Mouse (Mus musculus): ENCODE measurements around the gene Dock9. TPM values are rescaled to one million over a fixed set of nuclear protein-coding genes. Genes with fewer than 3 reads are reported as not detected.

Dock9 gene
- polyA plus RNA-seq, 1 experiment, result 5.2 TPM

DNA sequence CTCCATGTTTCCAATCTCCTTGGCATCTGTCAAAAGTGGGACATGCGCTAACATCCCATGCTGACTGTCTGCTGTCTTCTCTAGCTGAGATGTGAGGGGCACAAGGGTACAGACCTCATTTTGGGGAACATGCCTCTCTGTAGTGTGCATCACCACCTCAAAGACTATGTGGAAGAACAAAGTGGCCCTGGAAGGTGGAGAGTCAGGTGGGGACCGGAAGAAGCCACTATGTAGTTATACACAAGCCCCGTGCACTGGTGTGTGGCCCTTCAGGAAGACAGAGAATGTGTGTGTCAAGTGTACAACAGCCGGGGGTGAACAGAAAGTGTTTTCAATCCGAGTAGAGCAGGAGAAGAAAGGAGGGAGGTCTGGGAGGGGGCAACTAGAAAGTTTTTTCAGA is 245.1 kb downstream of the Dock9 start:
- Histone ChIP-seq H3K27ac (ENCODE audit: control insufficient read depth, insufficient read depth, low read depth, low read length, poor library complexity) (no peak overlapping the region), H3K4me3 (replicated peaks; ENCODE audit: control insufficient read depth, low read depth, low read length) (no peak overlapping the region), H3K4me1 (ENCODE audit: control insufficient read depth, insufficient read depth, low read length) (no peaks in the 10 kb centered on the region)
- WGBS, result 82% methylated on average over 5 of the region's 5 CpGs
- TF ChIP-seq POLR2A (IDR thresholded peaks at IDR 0.05; ENCODE audit: borderline replicate concordance, control insufficient read depth, low read depth, low read length), result no peak
- TF ChIP-seq CTCF (IDR thresholded peaks at IDR 0.05; ENCODE audit: control insufficient read depth, insufficient read depth, low read length), result no peak

DNA sequence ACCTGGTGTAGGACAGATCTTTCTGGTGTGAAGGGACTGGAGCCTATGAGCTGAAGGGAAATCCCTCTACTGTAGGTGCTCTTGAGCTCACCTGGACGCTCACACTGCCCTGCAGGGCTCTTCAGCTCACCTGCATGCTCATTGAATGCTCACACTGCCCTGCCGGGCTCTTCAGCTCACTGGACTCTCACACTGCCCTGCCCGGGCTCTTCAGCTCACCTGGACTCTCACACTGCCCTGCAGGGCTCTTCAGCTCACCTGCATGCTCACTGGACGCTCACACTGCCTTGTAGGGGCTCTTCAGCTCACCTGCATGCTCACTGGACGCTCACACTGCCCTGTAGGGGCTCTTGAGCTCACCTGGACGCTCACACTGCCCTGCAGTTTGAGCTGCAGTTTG is 247.8 kb downstream of the Dock9 start:
- no peak overlapping the region for H3K27ac ChIP-seq (ENCODE audit: control insufficient read depth, insufficient read depth, low read depth, low read length, poor library complexity)
- no peaks in the 10 kb centered on the region for H3K4me1 ChIP-seq (ENCODE audit: control insufficient read depth, insufficient read depth, low read length)
- no peak overlapping the region for H3K4me3 ChIP-seq (replicated peaks; ENCODE audit: control insufficient read depth, low read depth, low read length)
- 79% methylated on average over 6 of the region's 6 CpGs for WGBS
- no peak for TF ChIP-seq CTCF (IDR thresholded peaks at IDR 0.05; ENCODE audit: control insufficient read depth, insufficient read depth, low read length)
- TF ChIP-seq POLR2A (IDR thresholded peaks at IDR 0.05; ENCODE audit: borderline replicate concordance, control insufficient read depth, low read depth, low read length), result no peak

DNA sequence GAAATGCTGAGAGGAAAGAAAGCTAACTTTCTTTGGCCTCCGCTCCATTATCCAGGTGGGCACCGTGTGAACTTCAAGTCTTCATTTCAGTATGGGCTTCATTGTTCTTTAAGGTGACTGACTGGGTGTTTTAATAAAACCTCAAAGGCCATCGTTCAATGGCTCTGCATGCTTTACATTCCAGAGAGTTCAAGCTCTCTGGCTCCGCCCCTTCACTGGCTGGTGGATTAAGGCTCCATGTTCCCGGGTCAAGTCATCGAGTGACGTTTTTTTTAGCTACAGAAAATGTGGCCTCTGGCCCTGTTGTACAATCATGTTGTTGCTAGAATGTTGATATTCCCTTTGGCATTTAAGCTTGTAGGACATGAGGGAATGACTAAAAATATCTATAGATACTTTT is 249.9 kb downstream of the Dock9 start:
- no peak overlapping the region for H3K4me3 ChIP-seq (replicated peaks; ENCODE audit: control insufficient read depth, low read depth, low read length)
- no peak overlapping the region for H3K27ac ChIP-seq (ENCODE audit: control insufficient read depth, insufficient read depth, low read depth, low read length, poor library complexity)
- H3K4me1 ChIP-seq (ENCODE audit: control insufficient read depth, insufficient read depth, low read length), result no peaks in the 10 kb centered on the region
- TF ChIP-seq POLR2A (IDR thresholded peaks at IDR 0.05; ENCODE audit: borderline replicate concordance, control insufficient read depth, low read depth, low read length) (no peak), CTCF (IDR thresholded peaks at IDR 0.05; ENCODE audit: control insufficient read depth, insufficient read depth, low read length) (no peak)
- 85% methylated on average over 7 of the region's 7 CpGs for WGBS

DNA sequence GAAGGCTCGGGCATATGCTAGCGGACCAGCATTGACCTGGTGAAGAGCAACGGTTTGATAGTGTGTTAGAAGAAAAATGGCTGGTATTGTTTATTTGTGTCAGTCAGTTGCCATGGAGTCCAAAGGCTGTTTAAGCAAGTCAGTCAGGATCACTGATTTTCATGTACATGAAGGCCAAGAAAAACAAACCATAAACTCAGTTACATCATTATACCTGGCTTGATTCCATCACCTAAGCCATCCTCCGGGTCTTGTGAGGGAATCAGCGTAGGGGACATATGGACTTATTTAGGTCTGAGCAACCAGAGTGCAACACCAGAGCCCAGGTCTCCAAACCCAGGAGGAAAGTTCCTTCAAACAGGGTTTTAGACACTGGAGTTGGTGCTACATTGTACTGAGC is 251.0 kb downstream of the Dock9 start:
- 85% methylated on average over 5 of the region's 5 CpGs for WGBS
- no peak overlapping the region for H3K4me3 ChIP-seq (replicated peaks; ENCODE audit: control insufficient read depth, low read depth, low read length)
- TF ChIP-seq CTCF (IDR thresholded peaks at IDR 0.05; ENCODE audit: control insufficient read depth, insufficient read depth, low read length) (no peak), POLR2A (IDR thresholded peaks at IDR 0.05; ENCODE audit: borderline replicate concordance, control insufficient read depth, low read depth, low read length) (no peak)
- no peaks in the 10 kb centered on the region for H3K4me1 ChIP-seq (ENCODE audit: control insufficient read depth, insufficient read depth, low read length)
- no peak overlapping the region for H3K27ac ChIP-seq (ENCODE audit: control insufficient read depth, insufficient read depth, low read depth, low read length, poor library complexity)

DNA sequence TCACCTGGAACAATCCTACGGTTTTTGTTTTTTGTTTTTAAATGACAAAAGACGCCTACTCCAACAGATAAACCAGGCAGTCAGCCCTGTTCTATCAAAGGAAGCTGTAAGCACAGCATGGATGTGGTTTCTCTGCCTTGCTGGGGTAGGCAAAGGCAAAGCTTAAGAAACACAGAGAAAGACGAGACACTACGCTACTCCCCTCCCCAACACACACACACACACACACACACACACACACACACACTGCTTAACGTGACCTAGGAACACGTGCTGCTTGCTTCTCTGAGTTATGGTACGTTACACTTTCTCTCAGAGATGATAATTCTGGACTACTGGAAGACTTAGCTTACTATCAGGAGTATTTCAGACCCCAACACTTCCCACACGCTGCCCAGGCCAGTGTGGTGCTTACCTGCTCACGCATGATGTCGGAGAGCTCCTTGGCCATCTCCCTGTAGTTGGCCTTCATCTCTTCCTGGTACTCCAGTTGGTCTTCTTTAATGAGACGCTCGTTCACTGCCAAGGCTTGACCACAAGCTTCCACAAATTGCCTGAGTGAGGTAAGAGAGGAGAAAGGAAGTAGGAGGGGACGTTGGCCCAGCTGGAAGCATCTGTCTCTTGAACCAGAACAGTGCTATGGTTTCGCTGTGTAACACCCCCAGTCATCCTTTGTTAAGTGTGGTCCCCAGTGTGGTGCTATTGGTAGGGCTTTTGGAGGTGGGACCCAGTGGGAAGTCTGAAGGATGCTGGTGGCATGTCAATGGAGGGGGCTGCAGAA is 251.9 kb downstream of the Dock9 start:
- WGBS, result 65% methylated on average over 14 of the region's 14 CpGs
- no peak for TF ChIP-seq CTCF (IDR thresholded peaks at IDR 0.05; ENCODE audit: control insufficient read depth, insufficient read depth, low read length)
- TF ChIP-seq POLR2A (IDR thresholded peaks at IDR 0.05; ENCODE audit: borderline replicate concordance, control insufficient read depth, low read depth, low read length), result no peak

DNA sequence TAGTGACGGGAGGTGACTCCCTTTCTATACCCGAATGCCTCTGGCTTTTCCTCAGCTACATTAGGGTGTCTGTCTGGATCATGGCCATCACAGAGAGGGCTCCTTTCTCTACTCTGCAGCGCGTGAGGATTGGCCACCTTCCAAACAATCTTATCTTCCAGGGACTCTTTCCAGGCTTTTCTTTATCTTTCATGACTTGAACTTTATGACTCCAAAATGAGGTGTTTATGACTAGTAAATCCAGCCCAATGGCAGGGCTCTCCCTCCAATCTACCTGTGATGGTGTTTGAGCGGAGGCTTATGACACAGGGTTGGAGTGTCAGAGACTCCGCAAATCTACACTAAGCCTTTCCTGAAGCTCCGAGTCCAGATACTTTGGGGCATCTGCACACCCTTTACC is 256.4 kb downstream of the Dock9 start:
- Histone ChIP-seq H3K4me3 (replicated peaks; ENCODE audit: control insufficient read depth, low read depth, low read length) (no peak overlapping the region), H3K27ac (ENCODE audit: control insufficient read depth, insufficient read depth, low read depth, low read length, poor library complexity) (no peak overlapping the region), H3K4me1 (ENCODE audit: control insufficient read depth, insufficient read depth, low read length) (no peaks in the 10 kb centered on the region)
- TF ChIP-seq POLR2A (IDR thresholded peaks at IDR 0.05; ENCODE audit: borderline replicate concordance, control insufficient read depth, low read depth, low read length), result no peak
- TF ChIP-seq CTCF (IDR thresholded peaks at IDR 0.05; ENCODE audit: control insufficient read depth, insufficient read depth, low read length), result no peak
- 78% methylated on average over 7 of the region's 7 CpGs for WGBS

More for the DNA sequence above, 251.9 kb downstream of the Dock9 start:
- no peak overlapping the region for H3K27ac ChIP-seq (ENCODE audit: control insufficient read depth, insufficient read depth, low read depth, low read length, poor library complexity)
- no peak overlapping the region for H3K4me3 ChIP-seq (replicated peaks; ENCODE audit: control insufficient read depth, low read depth, low read length)
- no peaks in the 10 kb centered on the region for H3K4me1 ChIP-seq (ENCODE audit: control insufficient read depth, insufficient read depth, low read length)

DNA sequence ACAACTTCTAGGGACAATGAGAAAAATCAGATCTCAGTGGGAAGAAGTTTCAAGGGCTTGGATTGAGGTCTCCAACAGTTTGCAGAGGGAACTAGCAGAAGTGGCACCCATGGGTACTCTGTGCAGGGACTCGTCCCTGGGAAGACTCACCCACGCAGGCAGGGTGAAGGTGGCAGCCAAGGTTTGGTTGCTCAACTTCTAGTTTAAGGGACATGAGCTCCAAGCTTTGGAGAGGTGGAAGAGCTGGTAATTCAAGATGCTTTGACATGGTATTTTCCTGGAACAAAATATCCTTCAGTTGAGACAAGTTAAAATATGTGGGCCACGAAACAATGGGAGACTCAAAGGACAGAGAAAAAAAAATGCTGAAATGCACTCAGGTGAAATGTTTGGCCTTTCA is 263.1 kb downstream of the Dock9 start:
- no peak overlapping the region for H3K4me3 ChIP-seq (replicated peaks; ENCODE audit: control insufficient read depth, low read depth, low read length)
- WGBS, result 69% methylated on average over 3 of the region's 3 CpGs
- H3K27ac ChIP-seq (ENCODE audit: control insufficient read depth, insufficient read depth, low read depth, low read length, poor library complexity), result no peak overlapping the region

DNA sequence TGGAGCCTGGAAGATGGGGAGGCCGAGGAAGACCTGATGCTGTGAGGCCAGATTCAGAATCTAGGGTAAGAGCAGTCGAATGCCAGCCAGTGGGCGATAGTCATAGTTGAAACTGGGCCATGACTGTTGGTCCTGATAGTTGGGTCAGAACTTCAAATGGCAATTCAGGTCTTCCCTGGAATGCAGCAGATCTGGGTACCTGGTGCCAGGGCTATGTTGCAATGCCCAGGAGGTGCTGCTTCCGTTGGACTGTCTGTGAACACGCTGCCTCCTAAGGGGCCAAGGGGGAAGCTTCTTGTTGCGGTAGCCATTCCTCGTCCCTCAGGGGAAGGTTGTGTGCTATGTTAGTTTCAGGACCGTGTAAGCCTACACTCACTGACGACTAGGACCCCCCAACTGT is 266.8 kb downstream of the Dock9 start:
- Histone ChIP-seq H3K4me3 (replicated peaks; ENCODE audit: control insufficient read depth, low read depth, low read length) (no peak overlapping the region), H3K4me1 (ENCODE audit: control insufficient read depth, insufficient read depth, low read length) (peaks cover 4% of the 10 kb centered on the region), H3K27ac (ENCODE audit: control insufficient read depth, insufficient read depth, low read depth, low read length, poor library complexity) (no peak overlapping the region)
- no peak for TF ChIP-seq CTCF (IDR thresholded peaks at IDR 0.05; ENCODE audit: control insufficient read depth, insufficient read depth, low read length)
- no peak for TF ChIP-seq POLR2A (IDR thresholded peaks at IDR 0.05; ENCODE audit: borderline replicate concordance, control insufficient read depth, low read depth, low read length)
- WGBS, result 72% methylated on average over 9 of the region's 9 CpGs

More for the DNA sequence above, 263.1 kb downstream of the Dock9 start:
- H3K4me1 ChIP-seq (ENCODE audit: control insufficient read depth, insufficient read depth, low read length), result no peaks in the 10 kb centered on the region
- TF ChIP-seq POLR2A (IDR thresholded peaks at IDR 0.05; ENCODE audit: borderline replicate concordance, control insufficient read depth, low read depth, low read length) (no peak), CTCF (IDR thresholded peaks at IDR 0.05; ENCODE audit: control insufficient read depth, insufficient read depth, low read length) (no peak)
